Mouse (Mus musculus) mouse embryonic stem cell (cell line): ENCODE data around the gene Ablim1.

Experiments used
- in situ Hi-C, 2 experiments: fragments of 300-500 bp; cut with MboI; formaldehyde crosslinking; loops; 1 replicate in 1 of 2; 3 replicates in 1 of 2; pipeline ENCODE4 v1.14.3; 2019 to 2020; ENCODE audit warnings: low sequenced_read_pairs in 2 of 2, low pct_unique_long_range_greater_than_20kb in 1 of 2, mixed read lengths in 1 of 2; ENCODE audit not compliant: unreplicated experiment in 1 of 2

Ablim1 gene

DNA sequence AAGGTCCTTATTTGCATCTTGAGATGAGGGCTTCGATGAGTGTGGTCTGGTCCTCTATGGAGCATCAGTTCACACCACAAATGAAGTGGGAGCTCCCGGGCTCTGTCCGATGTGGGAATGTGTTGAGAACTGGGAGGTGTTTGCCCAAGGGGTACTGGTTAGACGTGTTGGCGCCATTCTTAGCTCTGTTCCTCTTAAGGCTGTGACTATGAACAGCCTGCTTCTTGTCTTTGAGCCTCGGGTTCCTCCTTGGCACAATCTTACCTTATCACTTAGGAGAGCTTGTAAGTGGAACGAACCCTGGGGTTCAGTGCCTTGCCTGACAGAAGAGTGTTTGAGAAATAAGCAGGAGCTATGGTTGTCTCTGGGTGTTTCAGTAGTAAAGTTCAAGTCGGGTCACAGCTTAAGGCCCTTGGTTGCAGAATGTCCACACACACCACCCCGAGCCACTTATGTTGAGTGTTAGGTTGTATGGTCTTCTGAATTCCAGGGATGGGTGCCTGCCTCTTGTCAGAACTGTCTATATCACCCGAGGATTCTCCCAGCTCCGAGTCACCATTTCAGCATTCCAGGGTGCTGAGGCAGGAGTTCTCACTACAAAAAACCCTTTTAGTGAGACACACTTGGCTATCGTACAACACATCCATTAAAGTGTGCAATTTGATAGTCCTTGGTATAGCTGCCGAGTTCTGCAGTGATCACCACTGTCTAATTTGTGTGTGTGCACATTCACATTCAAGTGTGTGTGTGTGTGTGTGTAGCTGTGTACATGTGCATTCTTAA, 131.6 kb downstream of the Ablim1 start:
- in situ Hi-C loops: no loop called here

DNA sequence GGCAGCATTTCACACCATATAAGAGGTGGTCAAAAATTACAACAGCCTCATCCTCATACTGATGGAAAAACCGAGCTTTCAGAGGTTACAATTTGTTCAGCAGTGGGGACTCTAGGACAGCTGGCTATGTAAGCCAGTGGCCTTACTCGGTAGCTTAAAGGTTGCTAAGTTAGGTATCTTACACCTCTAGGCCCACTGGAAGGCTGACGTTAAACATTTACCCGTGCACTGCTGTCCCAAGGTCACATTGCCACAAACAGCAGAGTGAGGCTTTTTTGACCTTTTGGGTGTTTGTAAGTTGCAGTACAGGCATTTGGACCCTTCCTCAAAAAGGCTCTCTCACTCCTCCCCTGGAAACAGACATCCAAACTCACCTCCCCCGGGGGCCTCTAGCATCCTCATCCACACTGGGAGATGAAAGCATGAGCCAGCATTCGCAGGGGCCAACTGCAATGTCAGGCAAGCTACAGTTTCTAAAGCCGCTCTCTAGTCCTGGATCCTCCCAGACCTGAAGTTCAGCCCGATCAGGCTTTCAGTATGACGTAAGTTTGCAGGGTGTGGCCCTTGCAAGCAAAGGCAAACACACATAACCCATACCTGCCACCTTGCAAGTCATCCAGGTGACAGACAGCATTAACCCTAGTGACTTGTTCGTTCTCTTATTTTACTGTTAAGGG, 132.7 kb downstream of the Ablim1 start:
- in situ Hi-C loops: no loop called here

DNA sequence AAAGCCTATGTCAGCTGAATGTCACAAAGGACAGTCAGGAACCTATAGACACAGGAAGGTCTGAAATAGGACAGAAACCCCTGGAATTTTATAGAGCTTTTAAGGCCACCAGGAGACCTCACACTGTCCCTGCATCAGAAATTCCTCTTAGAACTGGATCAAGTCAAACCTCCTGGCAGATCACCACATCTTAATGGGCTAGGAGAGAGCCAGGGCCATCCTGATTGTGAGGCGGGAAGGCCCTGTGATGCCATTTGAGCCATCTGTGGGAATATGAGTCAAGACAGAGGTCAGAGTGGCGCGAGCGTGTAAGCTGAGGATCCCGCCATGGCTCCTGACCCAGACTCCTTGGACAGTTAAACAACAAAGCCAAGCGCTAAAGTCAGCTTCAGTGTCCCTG, 133.4 kb downstream of the Ablim1 start:
- in situ Hi-C loops: no loop called here

- in situ Hi-C loops: no loop called here
Measured at GRCm38 (mm10) chr19:57180908-57181307, 133.8 kb downstream of the Ablim1 start.

GRCm38 (mm10) chr19:57180333-57180732, 134.4 kb downstream of the Ablim1 start:
- in situ Hi-C loops: no loop called here

DNA sequence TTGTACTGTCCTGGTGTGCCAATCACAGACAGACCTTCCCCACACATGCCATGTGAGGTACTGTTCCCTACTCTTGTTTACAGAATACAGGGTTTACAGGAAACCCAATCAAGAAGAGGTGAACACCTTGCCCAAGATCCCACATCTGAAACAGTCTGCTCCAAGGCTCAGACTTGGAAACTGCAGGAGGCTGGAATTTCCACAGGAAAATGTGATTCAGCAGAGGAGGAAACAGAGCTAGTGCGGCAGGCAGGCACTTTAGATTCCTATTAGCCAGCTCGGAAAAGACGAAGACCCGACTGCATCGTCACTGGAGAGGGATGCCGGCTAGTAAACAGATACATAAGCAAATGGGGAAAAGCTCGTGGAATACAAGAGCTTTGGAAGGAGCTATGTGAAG, 135.4 kb downstream of the Ablim1 start:
- in situ Hi-C loops: no loop called here

DNA sequence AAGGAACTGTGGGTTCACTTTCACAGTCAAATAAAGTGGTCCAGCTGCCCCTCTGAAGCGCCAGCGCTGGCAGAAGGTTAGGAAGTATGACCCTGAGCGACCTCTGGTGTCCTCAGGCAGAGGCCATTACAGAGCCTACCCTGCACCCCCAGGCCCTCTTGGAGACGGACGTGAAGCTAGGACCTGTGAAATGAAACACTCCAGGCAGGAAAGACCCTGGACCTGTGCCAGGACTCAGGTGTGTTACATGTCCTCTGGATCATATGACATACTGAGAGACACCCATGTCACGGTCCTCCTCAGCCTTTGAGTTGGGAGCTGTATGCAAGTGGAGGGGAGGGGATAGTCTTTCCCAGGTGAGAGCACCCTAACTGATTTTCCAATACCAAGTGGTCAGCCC, 137.4 kb downstream of the Ablim1 start:
- in situ Hi-C loops: no loop called here

- in situ Hi-C loops: no loop called here
Measured at GRCm38 (mm10) chr19:57175077-57175476, 139.6 kb downstream of the Ablim1 start.

DNA sequence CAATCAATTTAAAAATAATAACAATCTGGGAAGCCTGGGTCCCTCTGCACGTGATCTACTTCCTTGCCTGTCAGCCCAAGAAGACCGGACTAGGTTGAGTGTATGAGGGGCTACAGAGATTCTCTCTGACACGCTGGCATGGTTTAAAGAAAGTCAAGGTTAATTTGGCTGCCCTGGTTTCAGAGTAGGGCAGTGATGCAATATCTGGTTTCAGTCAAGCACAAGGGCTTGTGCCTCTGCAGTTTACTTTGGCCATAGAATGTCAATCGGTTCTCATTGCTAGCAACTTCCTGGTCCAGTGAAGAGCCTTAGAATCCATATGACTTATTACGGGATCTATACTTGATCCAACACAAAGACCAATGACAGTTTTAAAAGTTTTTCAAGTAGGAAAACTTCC, 140.2 kb downstream of the Ablim1 start:
- in situ Hi-C loops: loop anchor here (25.0 kb wide), 2 partner anchors 288 to 463 kb away; partner anchors contain the start of gene Trub1 (in 1 of the 2)

- in situ Hi-C loops: loop anchor here (25.0 kb wide), 2 partner anchors 288 to 463 kb away; partner anchors contain the start of gene Trub1 (in 1 of the 2)
Measured at GRCm38 (mm10) chr19:57174045-57174444, 140.7 kb downstream of the Ablim1 start.

DNA sequence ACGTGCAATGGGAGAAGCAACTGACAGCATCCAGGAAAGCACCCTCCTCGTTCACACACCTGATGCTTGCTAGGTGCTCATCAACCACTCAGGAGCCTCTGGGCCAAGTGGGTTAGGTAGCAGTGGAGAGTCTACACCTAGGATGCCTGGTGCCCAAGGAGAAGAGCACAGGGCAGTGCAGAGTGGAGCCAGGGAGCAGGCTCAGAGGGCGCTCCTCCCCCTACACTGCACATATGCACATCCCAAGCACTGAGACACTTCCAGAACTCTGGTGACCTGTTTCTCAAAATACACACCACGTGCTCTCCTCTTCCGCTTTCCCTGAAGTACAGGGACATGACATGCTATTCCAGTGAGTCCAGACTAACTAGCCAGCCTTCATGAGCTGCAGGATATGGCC, 142.4 kb downstream of the Ablim1 start:
- in situ Hi-C loops: loop anchor here (25.0 kb wide), 2 partner anchors 290 to 465 kb away; partner anchors contain the start of gene Trub1 (in 1 of the 2)

DNA sequence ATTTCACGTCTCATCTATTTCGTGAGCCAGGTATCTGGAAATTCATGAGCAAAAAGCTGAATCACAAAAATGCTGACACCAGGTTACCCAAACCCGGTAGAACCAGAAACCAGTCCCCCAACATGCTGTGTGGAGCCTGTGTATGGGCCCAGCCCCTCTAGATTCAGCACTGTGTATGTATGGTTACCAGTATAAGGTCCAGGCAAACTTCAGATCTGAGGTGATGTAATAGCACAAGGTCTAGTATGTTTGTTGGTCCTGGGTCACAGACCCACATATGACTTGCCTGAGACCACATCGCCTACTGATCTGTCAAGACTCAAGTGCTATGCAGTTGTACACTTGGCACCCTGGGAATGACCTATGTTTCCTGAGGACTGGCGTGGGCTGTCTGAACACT, 143.8 kb downstream of the Ablim1 start:
- in situ Hi-C loops: loop anchor here (25.0 kb wide), 2 partner anchors 291 to 466 kb away; partner anchors contain the start of gene Trub1 (in 1 of the 2)

- in situ Hi-C loops: loop anchor here (25.0 kb wide), 2 partner anchors 293 to 468 kb away; partner anchors contain the start of gene Trub1 (in 1 of the 2)
Measured at GRCm38 (mm10) chr19:57169485-57169884, 145.2 kb downstream of the Ablim1 start.

GRCm38 (mm10) chr19:57167721-57168120, 147.0 kb downstream of the Ablim1 start:
- in situ Hi-C loops: loop anchor here (25.0 kb wide), 2 partner anchors 295 to 470 kb away; partner anchors contain the start of gene Trub1 (in 1 of the 2)

DNA sequence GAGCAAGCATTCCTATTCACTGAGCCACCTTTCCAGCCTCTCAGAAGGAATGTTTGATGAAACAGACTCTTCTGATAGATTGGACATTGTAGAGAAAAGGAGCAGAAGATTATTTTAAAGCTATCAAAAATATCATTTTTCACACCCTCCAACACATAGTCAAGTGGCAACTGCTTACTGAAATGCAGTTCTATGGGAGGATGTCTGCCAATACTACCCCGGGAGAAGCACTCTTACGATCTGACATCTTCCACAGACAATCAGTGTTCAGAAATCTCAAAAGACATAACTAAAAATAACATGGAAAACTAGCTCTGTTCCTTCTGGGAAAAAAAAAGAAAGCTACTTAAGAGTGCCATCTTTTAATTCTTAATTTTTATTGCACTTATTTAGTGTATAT, 149.8 kb downstream of the Ablim1 start:
- in situ Hi-C loops: loop anchor here (5.0 to 25.0 kb wide), 3 partner anchors 157 to 472 kb away; partner anchors contain the start of gene Trub1 (in 1 of the 2)

- in situ Hi-C loops: loop anchor here (5.0 to 25.0 kb wide), 3 partner anchors 159 to 474 kb away; partner anchors contain the start of gene Trub1 (in 1 of the 2)
Measured at GRCm38 (mm10) chr19:57163315-57163714, 151.4 kb downstream of the Ablim1 start.

DNA sequence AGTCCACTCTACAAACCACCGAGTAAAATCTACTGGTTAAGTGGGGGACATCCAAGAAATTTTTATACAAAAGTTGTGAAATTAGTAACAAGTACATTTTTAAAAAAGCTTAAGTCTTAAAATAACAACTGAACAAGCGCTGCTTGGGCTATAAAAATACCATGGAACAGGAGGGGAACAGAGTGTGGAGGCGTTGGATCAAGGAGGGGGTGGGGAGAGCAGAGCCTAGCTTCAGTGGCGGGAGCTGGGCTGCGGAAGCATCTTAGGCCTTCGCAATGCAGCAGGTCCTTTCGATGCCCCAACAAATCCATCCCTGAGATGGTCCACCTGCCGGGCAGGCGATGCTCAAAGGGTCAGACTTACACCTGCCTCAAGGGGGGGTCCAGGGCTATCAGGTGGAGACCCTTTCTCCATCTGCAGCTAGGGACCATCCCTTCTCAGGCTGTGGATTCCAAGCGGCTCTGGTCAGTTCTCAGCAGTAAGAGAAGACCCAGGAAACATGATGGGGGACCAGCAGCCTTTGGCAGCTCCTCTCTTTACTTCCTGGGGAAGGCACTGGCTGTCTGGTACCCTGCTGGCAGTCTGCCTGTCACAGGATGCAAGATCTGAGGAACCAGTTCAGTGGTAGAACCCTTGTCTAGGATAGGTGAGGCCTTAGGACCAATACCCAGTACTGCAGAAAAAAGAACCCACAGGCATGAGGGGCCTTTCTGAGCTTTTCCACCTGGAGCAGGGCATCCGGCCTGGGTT, 152.6 kb downstream of the Ablim1 start:
- in situ Hi-C loops: loop anchor here (5.0 to 25.0 kb wide), 3 partner anchors 160 to 475 kb away; partner anchors contain the start of gene Trub1 (in 1 of the 2)

GRCm38 (mm10) chr19:57161010-57161660, 153.6 kb downstream of the Ablim1 start:
- in situ Hi-C loops: loop anchor here (5.0 to 25.0 kb wide), 3 partner anchors 161 to 476 kb away; partner anchors contain the start of gene Trub1 (in 1 of the 2)
